Mouse (Mus musculus) CH12.LX (cell line): ENCODE measurements around the gene Cct7. TPM values are rescaled to one million over a fixed set of nuclear protein-coding genes. Genes with fewer than 3 reads are reported as not detected.
A peak's percentile ranks its signal among the peaks of the same experiment; 100 is the strongest.

Experiments used
- DNase-seq: peaks from one replicate; pipeline ENCODE4 v3.0.0-alpha.2; 2013; ENCODE audit errors: extremely low read depth
- H3K27ac ChIP-seq: 2 replicates; pipeline ENCODE4 v1.5.1; 2012; ENCODE audit warnings: low read depth, mild to moderate bottlenecking, control low read depth, moderate library complexity; ENCODE audit not compliant: insufficient read depth
- H3K27me3 ChIP-seq: replicated peaks from 2 replicates; pipeline ENCODE3; 2012; ENCODE audit warnings: inconsistent platforms
- H3K36me3 ChIP-seq, 2 experiments: replicated peaks in 1 of 2; 2 replicates each; pipeline versions ENCODE3 to v1.6.1; 2012; ENCODE audit warnings: inconsistent platforms in 1 of 2, low read length in 1 of 2, mild to moderate bottlenecking in 1 of 2, mixed read lengths in 1 of 2, moderate library complexity in 1 of 2; ENCODE audit not compliant: control insufficient read depth in 1 of 2, insufficient read depth in 1 of 2
- H3K4me1 ChIP-seq, 2 experiments: 2 replicates each; pipeline ENCODE4 v1.6.1; 2012; ENCODE audit warnings: inconsistent platforms in 1 of 2, moderate library complexity in 1 of 2; ENCODE audit not compliant: insufficient read depth in 2 of 2, control insufficient read depth in 1 of 2
- H3K4me2 ChIP-seq: 2 replicates; pipeline ENCODE4 v1.6.1; 2012; ENCODE audit warnings: low read depth, mild to moderate bottlenecking, control low read depth; ENCODE audit not compliant: poor library complexity, insufficient read depth, severe bottlenecking
- H3K4me3 ChIP-seq, 3 experiments: fragments of 150-350 bp in 1 of 3; sonication (generic) in 1 of 3; replicated peaks in 1 of 3; 2 replicates each; pipeline versions ENCODE3 to v1.5.1; 2011 to 2012; ENCODE audit warnings: low read depth in 2 of 3, low read length in 2 of 3, mild to moderate bottlenecking in 2 of 3, moderate library complexity in 2 of 3, control low read depth in 1 of 3, improper control_type of control experiment in 1 of 3, inconsistent platforms in 1 of 3, mixed read lengths in 1 of 3; ENCODE audit not compliant: poor library complexity in 1 of 3
- H3K79me2 ChIP-seq: replicated peaks from 2 replicates; pipeline ENCODE4 v1.6.1; 2012; ENCODE audit warnings: mild to moderate bottlenecking, moderate library complexity; ENCODE audit not compliant: control insufficient read depth, poor library complexity, insufficient read depth, severe bottlenecking; ENCODE audit errors: extremely low read depth
- H3K9ac ChIP-seq: 2 replicates; pipeline ENCODE4 v1.6.1; 2012; ENCODE audit warnings: low read depth, mild to moderate bottlenecking, control low read depth, moderate library complexity; ENCODE audit not compliant: insufficient read depth
- H3K9me3 ChIP-seq: replicated peaks from 2 replicates; pipeline ENCODE3; 2012; ENCODE audit warnings: low read length, inconsistent platforms, mixed read lengths
- BHLHE40 ChIP-seq: IDR thresholded peaks from 2 replicates; pipeline ENCODE4 v1.6.1; 2011; ENCODE audit warnings: mild to moderate bottlenecking, low read depth, low read length, improper control_type of control experiment
- CHD1 ChIP-seq: IDR thresholded peaks from 2 replicates; pipeline ENCODE4 v1.6.1; 2012; ENCODE audit warnings: low read depth, low read length, improper control_type of control experiment, inconsistent platforms
- CHD2 ChIP-seq: IDR thresholded peaks from 2 replicates; pipeline ENCODE4 v1.6.1; 2011; ENCODE audit warnings: low read length, improper control_type of control experiment
- CTCF ChIP-seq, 2 experiments: IDR thresholded peaks in 1 of 2; conservative IDR thresholded peaks in 1 of 2; 2 replicates each; pipeline ENCODE4 v1.5.1; 2011 to 2012; ENCODE audit warnings: low read depth in 2 of 2, low read length in 2 of 2, improper control_type of control experiment in 1 of 2, inconsistent platforms in 1 of 2, mild to moderate bottlenecking in 1 of 2, moderate library complexity in 1 of 2
- E2F4 ChIP-seq: IDR thresholded peaks from 2 replicates; pipeline ENCODE4 v1.6.1; 2011; ENCODE audit warnings: low read depth, low read length, improper control_type of control experiment; ENCODE audit not compliant: insufficient replicate concordance
- ELF1 ChIP-seq: IDR thresholded peaks from 2 replicates; pipeline ENCODE4 v1.6.1; 2014; ENCODE audit warnings: low read depth, mild to moderate bottlenecking, inconsistent platforms, low read length, improper control_type of control experiment
- EP300 ChIP-seq: IDR thresholded peaks from 2 replicates; pipeline ENCODE4 v1.6.1; 2011; ENCODE audit warnings: low read length, improper control_type of control experiment
- ETS1 ChIP-seq: conservative IDR thresholded peaks from 2 replicates; pipeline ENCODE4 v1.6.1; 2012; ENCODE audit warnings: low read depth, mild to moderate bottlenecking, inconsistent platforms, low read length, improper control_type of control experiment, moderate library complexity
- GABPA ChIP-seq: IDR thresholded peaks from 2 replicates; pipeline ENCODE4 v1.6.1; 2012; ENCODE audit warnings: low read depth, low read length, improper control_type of control experiment, inconsistent platforms; ENCODE audit not compliant: insufficient replicate concordance
- HCFC1 ChIP-seq: IDR thresholded peaks from 2 replicates; pipeline ENCODE4 v1.6.1; 2012; ENCODE audit warnings: low read depth, mild to moderate bottlenecking, inconsistent platforms, low read length, improper control_type of control experiment
- IRF4 ChIP-seq: IDR thresholded peaks from 2 replicates; pipeline ENCODE4 v1.6.1; 2014; ENCODE audit warnings: low read depth, mild to moderate bottlenecking, inconsistent platforms, low read length, improper control_type of control experiment
- JUN ChIP-seq: IDR thresholded peaks from 2 replicates; pipeline ENCODE4 v1.6.1; 2011; ENCODE audit warnings: low read depth, mild to moderate bottlenecking, low read length, improper control_type of control experiment, moderate library complexity; ENCODE audit not compliant: insufficient read depth
- JUND ChIP-seq: conservative IDR thresholded peaks from 2 replicates; pipeline ENCODE4 v1.6.1; 2011; ENCODE audit warnings: low read depth, low read length, improper control_type of control experiment
- KAT2A ChIP-seq: IDR thresholded peaks from 2 replicates; pipeline ENCODE4 v1.6.1; 2012; ENCODE audit warnings: low read length, improper control_type of control experiment, inconsistent platforms; ENCODE audit not compliant: insufficient replicate concordance
- MAFK ChIP-seq: IDR thresholded peaks from 2 replicates; pipeline ENCODE4 v1.6.1; 2011; ENCODE audit warnings: low read length, improper control_type of control experiment; ENCODE audit not compliant: insufficient replicate concordance
- MAX ChIP-seq: IDR thresholded peaks from 2 replicates; pipeline ENCODE4 v1.6.1; 2011; ENCODE audit warnings: low read length, improper control_type of control experiment
- MAZ ChIP-seq: IDR thresholded peaks from 2 replicates; pipeline ENCODE4 v1.6.1; 2012; ENCODE audit warnings: low read depth, mild to moderate bottlenecking, inconsistent platforms, low read length, improper control_type of control experiment, moderate library complexity
- MEF2A ChIP-seq: IDR thresholded peaks from 2 replicates; pipeline ENCODE4 v1.6.1; 2014; ENCODE audit warnings: low read depth, mild to moderate bottlenecking, inconsistent platforms, low read length, improper control_type of control experiment, borderline replicate concordance
- MXI1 ChIP-seq: IDR thresholded peaks from 2 replicates; pipeline ENCODE4 v1.6.1; 2011; ENCODE audit warnings: mild to moderate bottlenecking, low read depth, low read length, improper control_type of control experiment
- MYC ChIP-seq: IDR thresholded peaks from 2 replicates; pipeline ENCODE4 v1.6.1; 2011; ENCODE audit warnings: low read depth, mild to moderate bottlenecking, improper control_type of control experiment, low read length
- NELFE ChIP-seq: IDR thresholded peaks from 2 replicates; pipeline ENCODE4 v1.6.1; 2011; ENCODE audit warnings: low read depth, low read length, improper control_type of control experiment
- NRF1 ChIP-seq: IDR thresholded peaks from 2 replicates; pipeline ENCODE4 v1.6.1; 2014; ENCODE audit warnings: low read depth, mild to moderate bottlenecking, inconsistent platforms, low read length, improper control_type of control experiment, moderate library complexity
- PAX5 ChIP-seq: IDR thresholded peaks from 2 replicates; pipeline ENCODE4 v1.6.1; 2012; ENCODE audit warnings: low read length, inconsistent platforms, mixed read lengths
- POLR2A ChIP-seq: IDR thresholded peaks from 2 replicates; pipeline ENCODE4 v1.6.1; 2011; ENCODE audit warnings: low read depth, mild to moderate bottlenecking, improper control_type of control experiment, low read length
- POLR2AphosphoS2 ChIP-seq: IDR thresholded peaks from 2 replicates; pipeline ENCODE4 v1.6.1; 2011; ENCODE audit warnings: low read depth, low read length, improper control_type of control experiment
- RAD21 ChIP-seq: IDR thresholded peaks from 2 replicates; pipeline ENCODE4 v1.6.1; 2011; ENCODE audit warnings: low read depth, mild to moderate bottlenecking, low read length, improper control_type of control experiment, moderate library complexity
- RCOR1 ChIP-seq: conservative IDR thresholded peaks from 2 replicates; pipeline ENCODE4 v1.6.1; 2012; ENCODE audit warnings: low read depth, mild to moderate bottlenecking, inconsistent platforms, low read length, improper control_type of control experiment
- SIN3A ChIP-seq: IDR thresholded peaks from 2 replicates; pipeline ENCODE4 v1.6.1; 2012; ENCODE audit warnings: low read length, improper control_type of control experiment, inconsistent platforms
- SMC3 ChIP-seq: IDR thresholded peaks from 2 replicates; pipeline ENCODE4 v1.6.1; 2011; ENCODE audit warnings: low read depth, low read length, improper control_type of control experiment
- TBP ChIP-seq: conservative IDR thresholded peaks from 2 replicates; pipeline ENCODE4 v1.6.1; 2011; ENCODE audit warnings: low read depth, low read length, improper control_type of control experiment
- TCF12 ChIP-seq: IDR thresholded peaks from 2 replicates; pipeline ENCODE4 v1.6.1; 2014; ENCODE audit warnings: low read depth, mild to moderate bottlenecking, inconsistent platforms, low read length, improper control_type of control experiment
- UBTF ChIP-seq: IDR thresholded peaks from 2 replicates; pipeline ENCODE4 v1.6.1; 2012; ENCODE audit warnings: low read depth, mild to moderate bottlenecking, inconsistent platforms, low read length, improper control_type of control experiment, moderate library complexity
- USF1 ChIP-seq: IDR thresholded peaks from 2 replicates; pipeline ENCODE4 v1.6.1; 2014; ENCODE audit warnings: low read depth, mild to moderate bottlenecking, inconsistent platforms, low read length, improper control_type of control experiment
- USF2 ChIP-seq: conservative IDR thresholded peaks from 2 replicates; pipeline ENCODE4 v1.6.1; 2011; ENCODE audit warnings: low read depth, low read length, improper control_type of control experiment
- ZC3H11A ChIP-seq: IDR thresholded peaks from 2 replicates; pipeline ENCODE4 v1.6.1; 2012; ENCODE audit warnings: low read depth, mild to moderate bottlenecking, inconsistent platforms, low read length, improper control_type of control experiment
- ZKSCAN1 ChIP-seq: IDR thresholded peaks from 2 replicates; pipeline ENCODE4 v1.6.1; 2012; ENCODE audit warnings: low read depth, inconsistent platforms, low read length, improper control_type of control experiment, borderline replicate concordance
- ZMIZ1 ChIP-seq: IDR thresholded peaks from 2 replicates; pipeline ENCODE4 v1.6.1; 2012; ENCODE audit warnings: low read depth, mild to moderate bottlenecking, inconsistent platforms, low read length, improper control_type of control experiment
- ZNF384 ChIP-seq: IDR thresholded peaks from 2 replicates; pipeline ENCODE4 v1.6.1; 2012; ENCODE audit warnings: low read depth, low read length, improper control_type of control experiment, inconsistent platforms
- dilution Hi-C: fragments of 300-500 bp; cut with MboI; formaldehyde crosslinking; loops from 2 replicates; pipeline ENCODE4 v1.14.3; 2020; ENCODE audit warnings: low sequenced_read_pairs; ENCODE audit not compliant: extremely low pct_unique_long_range_greater_than_20kb, extremely low pct_ligation_motif_present
- in situ Hi-C: fragments of 300-500 bp; cut with MboI; formaldehyde crosslinking; loops from 3 replicates; pipeline ENCODE4 v1.14.3; 2019; ENCODE audit warnings: low sequenced_read_pairs, low pct_ligation_motif_present, low pct_unique_long_range_greater_than_20kb, mixed read lengths
- polyA plus RNA-seq: library from polyadenylated mRNA; unstranded; fragments of >175 nt; gene quantifications from 2 replicates; pipeline ENCODE4 v1.2.1, GENCODE M21; 2012; ENCODE audit warnings: low read depth; ENCODE audit not compliant: insufficient read length
- total RNA-seq, 2 experiments: library from RNA; depleted of rRNA; stranded (reverse); fragments of 300-350 nt in 1 of 2; fragments of >200 nt in 1 of 2; gene quantifications; 2 replicates each; pipeline ENCODE4 v1.2.3; 2012 to 2014

The Cct7 gene
- total and polyA plus RNA-seq, 3 experiments: 483 to 505 (median 484) TPM

DNA sequence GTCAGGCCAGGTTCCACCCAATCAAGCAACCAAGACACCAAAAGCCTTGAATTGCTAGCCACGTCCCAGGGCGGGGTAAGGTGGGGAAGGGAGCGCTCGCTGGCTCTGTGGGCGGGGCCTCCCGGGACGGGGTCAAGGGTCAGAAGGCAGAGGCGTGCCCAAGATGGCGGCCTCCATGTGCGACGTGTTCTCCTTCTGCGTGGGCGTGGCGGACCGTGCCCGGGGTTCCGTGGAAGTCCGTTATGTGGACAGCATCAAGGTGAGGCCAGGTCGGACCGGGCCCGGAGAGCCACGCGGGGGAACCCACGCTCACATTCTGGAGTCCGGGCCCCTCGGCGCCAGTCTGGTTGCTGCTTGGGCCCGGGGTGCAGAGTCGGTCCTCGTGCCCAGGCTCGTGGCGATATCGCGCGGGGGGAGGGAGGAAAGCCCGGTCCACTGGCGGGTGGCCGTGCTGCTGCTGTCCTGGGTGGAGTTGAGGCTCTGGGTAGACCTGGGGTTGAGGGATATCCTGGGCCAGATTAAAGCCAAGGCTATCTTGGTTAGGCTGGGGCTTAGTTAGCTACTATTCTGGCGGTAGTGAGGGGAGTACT lies 19.4 kb upstream of the Cct7 start, which contains the start of gene Smyd5:
Gene Smyd5, plus strand, starts transcription at position 148 of the 590 bp plus-strand sequence.
- H3K27ac ChIP-seq: no peak within 1 kb of the TSS
- H3K4me2 ChIP-seq: peak within 1 kb of the TSS; percentile 78
- DNase-seq: peak; percentile 85
- H3K36me3 ChIP-seq: peaks cover 0 to 6% of the 10 kb centered on the region in 2 experiments
- no peak for TF ChIP-seq ZMIZ1
- TF ChIP-seq IRF4: no peak
- TF ChIP-seq TCF12: peak; percentile 59
- TF ChIP-seq ZKSCAN1: no peak
- TF ChIP-seq JUND: no peak
- no peak for TF ChIP-seq ZC3H11A
- no peak for TF ChIP-seq CHD1
- 0 out of 2 replicates have a peak, but pooled peaks have one; percentile 19 for TF ChIP-seq TBP
- no peak for TF ChIP-seq UBTF
- no peak for TF ChIP-seq JUN
- no peak for TF ChIP-seq GABPA
- TF ChIP-seq EP300: no peak
- TF ChIP-seq MEF2A: no peak
- TF ChIP-seq NELFE: peak; percentile 64
- TF ChIP-seq ETS1: no peak
- TF ChIP-seq MAFK: no peak
- TF ChIP-seq MXI1: peak; percentile 100
- no peak for TF ChIP-seq SMC3
- no peak for TF ChIP-seq RCOR1
- TF ChIP-seq NRF1: peak; percentile 52
- TF ChIP-seq MAZ: 0 out of 2 replicates have a peak, but pooled peaks have one; percentile 22
- TF ChIP-seq CTCF (conservative IDR thresholded peaks at IDR 0.05 in 1 of 2, IDR thresholded peaks at IDR 0.05 in 1 of 2; ENCODE audit: low read depth in 2 of 2, low read length in 2 of 2): no peak
- peak; percentile 95 for TF ChIP-seq SIN3A
- TF ChIP-seq ELF1: no peak; the same call in 1 of the 2 replicates
- no peak for TF ChIP-seq ZNF384
- peak; percentile 92 for TF ChIP-seq MAX
- peak; percentile 55; the same call in 1 of the 2 replicates for TF ChIP-seq CHD2
- TF ChIP-seq KAT2A: 0 out of 2 replicates have a peak, but pooled peaks have one; percentile 33
- no peak for TF ChIP-seq USF1
- no peak for TF ChIP-seq POLR2AphosphoS2
- TF ChIP-seq PAX5: no peak
- no peak for TF ChIP-seq E2F4
- peak; percentile 76 for TF ChIP-seq HCFC1
- peak; percentile 32; the same call in 1 of the 2 replicates for TF ChIP-seq BHLHE40
- TF ChIP-seq USF2: no peak
- peak; percentile 76 for TF ChIP-seq POLR2A
- TF ChIP-seq MYC: peak; percentile 90
- no peak for TF ChIP-seq RAD21
- peaks cover 45% of the 10 kb centered on the region for H3K79me2 ChIP-seq
- peaks cover 2 to 41% of the 10 kb centered on the region in 2 experiments; a peak in 3 of 4 replicates for H3K4me1 ChIP-seq
- in situ Hi-C loops: no loop called here
- H3K9me3 ChIP-seq: no peaks in the 10 kb centered on the region
- peak within 1 kb of the TSS; percentile 91 to 100 (median 99) for H3K4me3 ChIP-seq
- peak within 1 kb of the TSS; percentile 85 for H3K9ac ChIP-seq
- H3K27me3 ChIP-seq: peaks cover 23% of the 10 kb centered on the region
- dilution Hi-C loops: no loop called here
